Mouse (Mus musculus): ENCODE results near the gene Slc36a2. TPM values are rescaled to one million over a fixed set of nuclear protein-coding genes. Genes with fewer than 3 reads are reported as not detected.

Slc36a2 gene
- polyA plus RNA-seq (2015; fragmentation: Nextera tagmentation; extraction: Ambion mirVana), result 6.3 and 7.1 TPM in 2 replicates

- Histone ChIP-seq H3K4me2 (ENCODE audit: low read depth, low read length) (peak within 1 kb of the TSS; percentile 0; the same call in 1 of the 2 replicates), H3K4me3 (ENCODE audit: low read length) (no peak within 1 kb of the TSS), H3K9me3 (replicated peaks; ENCODE audit: control insufficient read depth, low read length) (no peaks in the 10 kb centered on the region), H3K27me3 (ENCODE audit: control insufficient read depth, insufficient read depth, low read length) (no peaks in the 10 kb centered on the region), H3K4me1 (ENCODE audit: control insufficient read depth, insufficient read depth, low read length) (peaks cover 10% of the 10 kb centered on the region; the same call in 1 of the 2 replicates), H3K36me3 (ENCODE audit: control insufficient read depth, insufficient read depth) (no peaks in the 10 kb centered on the region), H3K27ac (ENCODE audit: low read length) (no peak within 1 kb of the TSS), H3K9ac (ENCODE audit: low read length) (no peak within 1 kb of the TSS)
- WGBS, result 31% methylated on average over 10 of the region's 10 CpGs
- ATAC-seq (replicated peaks; ENCODE audit: extremely low read depth, insufficient read depth, low FRiP score), result 0 out of 2 replicates have a peak, but pooled peaks have one; percentile 28
Observed at GRCm38 (mm10) chr11:55184733-55185291, at the start of gene Slc36a2. Gene Slc36a2 (minus strand): TSS chr11:55185077.

GRCm38 (mm10) chr11:55234288-55234687, 49.4 kb upstream of the Slc36a2 start:
- H3K36me3 ChIP-seq (ENCODE audit: control insufficient read depth, insufficient read depth), result peaks cover 6% of the 10 kb centered on the region; the same call in 1 of the 2 replicates
- no peak overlapping the region for H3K9ac ChIP-seq (ENCODE audit: low read length)
- no peaks in the 10 kb centered on the region for H3K9me3 ChIP-seq (replicated peaks; ENCODE audit: control insufficient read depth, low read length)
- no peaks in the 10 kb centered on the region for H3K27me3 ChIP-seq (ENCODE audit: control insufficient read depth, insufficient read depth, low read length)
- 81% methylated on average over 7 of the region's 7 CpGs for WGBS
- no peak overlapping the region for H3K4me2 ChIP-seq (ENCODE audit: low read depth, low read length)
- ATAC-seq (replicated peaks; ENCODE audit: extremely low read depth, insufficient read depth, low FRiP score), result no peak
- no peaks in the 10 kb centered on the region for H3K4me1 ChIP-seq (ENCODE audit: control insufficient read depth, insufficient read depth, low read length)
- no peak overlapping the region for H3K4me3 ChIP-seq (ENCODE audit: low read length)
- H3K27ac ChIP-seq (ENCODE audit: low read length), result no peak overlapping the region

DNA sequence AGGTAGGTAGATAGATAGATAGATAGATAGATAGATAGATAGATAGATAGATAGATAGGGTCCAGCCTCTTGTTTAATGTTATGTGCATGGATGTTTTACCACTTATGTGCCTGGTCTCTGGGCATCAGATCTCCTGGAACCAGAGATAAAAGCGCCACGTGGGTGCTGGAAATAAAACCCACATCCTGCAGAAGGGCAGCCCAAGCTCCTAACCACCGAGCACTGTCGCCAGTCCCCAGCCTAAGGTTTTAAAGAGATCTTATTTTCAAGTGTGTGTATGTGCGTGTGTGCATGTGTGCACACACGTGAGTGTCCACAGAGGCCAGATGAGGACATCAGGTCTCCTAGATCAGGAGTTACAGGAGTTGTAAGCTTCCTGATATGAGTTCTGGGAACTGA, 46.2 kb upstream of the Slc36a2 start:
- H3K27ac ChIP-seq (ENCODE audit: low read length), result no peak overlapping the region
- H3K4me1 ChIP-seq (ENCODE audit: control insufficient read depth, insufficient read depth, low read length), result no peaks in the 10 kb centered on the region
- H3K36me3 ChIP-seq (ENCODE audit: control insufficient read depth, insufficient read depth), result peaks cover 8% of the 10 kb centered on the region
- H3K27me3 ChIP-seq (ENCODE audit: control insufficient read depth, insufficient read depth, low read length), result no peaks in the 10 kb centered on the region
- no peak overlapping the region for H3K9ac ChIP-seq (ENCODE audit: low read length)
- H3K9me3 ChIP-seq (replicated peaks; ENCODE audit: control insufficient read depth, low read length), result no peaks in the 10 kb centered on the region
- no peak for ATAC-seq (replicated peaks; ENCODE audit: extremely low read depth, insufficient read depth, low FRiP score)
- no peak overlapping the region for H3K4me3 ChIP-seq (ENCODE audit: low read length)
- H3K4me2 ChIP-seq (ENCODE audit: low read depth, low read length), result no peak overlapping the region
- 88% methylated on average over 6 of the region's 6 CpGs for WGBS

GRCm38 (mm10) chr11:55221306-55221705, 36.4 kb upstream of the Slc36a2 start:
- Histone ChIP-seq H3K36me3 (ENCODE audit: control insufficient read depth, insufficient read depth) (no peaks in the 10 kb centered on the region; the same call in 1 of the 2 replicates), H3K9me3 (replicated peaks; ENCODE audit: control insufficient read depth, low read length) (no peaks in the 10 kb centered on the region), H3K27me3 (ENCODE audit: control insufficient read depth, insufficient read depth, low read length) (no peaks in the 10 kb centered on the region), H3K4me2 (ENCODE audit: low read depth, low read length) (no peak overlapping the region), H3K4me1 (ENCODE audit: control insufficient read depth, insufficient read depth, low read length) (no peaks in the 10 kb centered on the region), H3K27ac (ENCODE audit: low read length) (no peak overlapping the region), H3K4me3 (ENCODE audit: low read length) (no peak overlapping the region), H3K9ac (ENCODE audit: low read length) (no peak overlapping the region)
- ATAC-seq (replicated peaks; ENCODE audit: extremely low read depth, insufficient read depth, low FRiP score), result no peak
- WGBS, result 84% methylated on average over 7 of the region's 7 CpGs

- 84% methylated on average over 3 of the region's 3 CpGs for WGBS
- Histone ChIP-seq H3K4me3 (ENCODE audit: low read length) (no peak overlapping the region), H3K4me2 (ENCODE audit: low read depth, low read length) (no peak overlapping the region), H3K9me3 (replicated peaks; ENCODE audit: control insufficient read depth, low read length) (no peaks in the 10 kb centered on the region), H3K27me3 (ENCODE audit: control insufficient read depth, insufficient read depth, low read length) (no peaks in the 10 kb centered on the region), H3K9ac (ENCODE audit: low read length) (no peak overlapping the region), H3K27ac (ENCODE audit: low read length) (no peak overlapping the region), H3K4me1 (ENCODE audit: control insufficient read depth, insufficient read depth, low read length) (no peaks in the 10 kb centered on the region), H3K36me3 (ENCODE audit: control insufficient read depth, insufficient read depth) (no peaks in the 10 kb centered on the region)
- ATAC-seq (replicated peaks; ENCODE audit: extremely low read depth, insufficient read depth, low FRiP score), result no peak
Observed at GRCm38 (mm10) chr11:55218473-55218872, 33.6 kb upstream of the Slc36a2 start.

DNA sequence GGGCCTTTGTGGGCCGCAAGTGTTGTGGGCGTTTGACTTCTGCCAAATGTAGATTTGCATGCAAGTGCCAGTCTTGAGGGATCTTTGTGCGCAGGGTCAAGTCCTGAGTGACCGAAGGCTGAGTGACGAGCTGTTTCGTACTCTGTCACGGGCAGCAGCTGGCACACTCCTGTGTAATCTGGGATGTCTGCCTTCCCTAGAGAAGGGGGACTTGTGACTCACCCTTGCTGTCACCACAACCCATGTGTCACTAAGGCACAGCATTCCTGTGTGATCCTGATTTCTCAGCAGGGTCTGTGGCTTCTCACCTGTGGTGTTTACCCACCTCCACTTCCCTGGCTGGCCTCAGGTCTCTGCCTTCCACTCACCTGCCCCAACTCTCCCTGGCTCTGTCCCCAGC, 33.0 kb upstream of the Slc36a2 start:
- Histone ChIP-seq H3K36me3 (ENCODE audit: control insufficient read depth, insufficient read depth) (no peaks in the 10 kb centered on the region), H3K4me1 (ENCODE audit: control insufficient read depth, insufficient read depth, low read length) (no peaks in the 10 kb centered on the region), H3K27me3 (ENCODE audit: control insufficient read depth, insufficient read depth, low read length) (no peaks in the 10 kb centered on the region), H3K9me3 (replicated peaks; ENCODE audit: control insufficient read depth, low read length) (peaks cover 2% of the 10 kb centered on the region; the same call in 1 of the 2 replicates), H3K4me3 (ENCODE audit: low read length) (no peak overlapping the region), H3K4me2 (ENCODE audit: low read depth, low read length) (no peak overlapping the region), H3K9ac (ENCODE audit: low read length) (no peak overlapping the region), H3K27ac (ENCODE audit: low read length) (no peak overlapping the region)
- whole genome bisulfite sequencing, result 61% methylated on average over 7 of the region's 7 CpGs
- no peak for ATAC-seq (replicated peaks; ENCODE audit: extremely low read depth, insufficient read depth, low FRiP score)

DNA sequence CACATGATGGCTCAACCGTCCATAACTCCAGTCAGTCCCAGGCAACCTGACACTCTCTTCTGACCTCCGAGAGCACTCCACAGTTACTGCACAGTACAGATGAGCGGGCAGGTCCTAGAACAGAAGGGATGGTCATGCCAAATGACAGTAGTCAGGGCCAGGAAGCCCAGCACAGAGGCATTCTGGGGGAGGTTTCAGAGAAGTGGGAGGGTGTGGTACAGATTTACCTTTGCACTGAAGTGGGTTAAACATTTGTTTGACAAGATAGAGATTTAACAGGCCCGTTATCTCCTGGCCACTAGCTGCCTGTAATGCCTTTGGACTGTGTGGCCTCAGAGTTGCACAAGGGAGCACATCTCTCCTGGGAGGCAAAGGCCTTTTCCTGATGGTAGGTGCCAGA, 32.5 kb upstream of the Slc36a2 start:
- H3K27ac ChIP-seq (ENCODE audit: low read length), result no peak overlapping the region
- H3K4me2 ChIP-seq (ENCODE audit: low read depth, low read length), result no peak overlapping the region
- no peaks in the 10 kb centered on the region for H3K36me3 ChIP-seq (ENCODE audit: control insufficient read depth, insufficient read depth)
- H3K4me1 ChIP-seq (ENCODE audit: control insufficient read depth, insufficient read depth, low read length), result no peaks in the 10 kb centered on the region
- 69% methylated on average over 4 of the region's 4 CpGs for WGBS
- no peak overlapping the region for H3K9ac ChIP-seq (ENCODE audit: low read length)
- H3K4me3 ChIP-seq (ENCODE audit: low read length), result no peak overlapping the region
- no peaks in the 10 kb centered on the region for H3K27me3 ChIP-seq (ENCODE audit: control insufficient read depth, insufficient read depth, low read length)
- ATAC-seq (replicated peaks; ENCODE audit: extremely low read depth, insufficient read depth, low FRiP score), result no peak
- peaks cover 4% of the 10 kb centered on the region; the same call in 1 of the 2 replicates for H3K9me3 ChIP-seq (replicated peaks; ENCODE audit: control insufficient read depth, low read length)

DNA sequence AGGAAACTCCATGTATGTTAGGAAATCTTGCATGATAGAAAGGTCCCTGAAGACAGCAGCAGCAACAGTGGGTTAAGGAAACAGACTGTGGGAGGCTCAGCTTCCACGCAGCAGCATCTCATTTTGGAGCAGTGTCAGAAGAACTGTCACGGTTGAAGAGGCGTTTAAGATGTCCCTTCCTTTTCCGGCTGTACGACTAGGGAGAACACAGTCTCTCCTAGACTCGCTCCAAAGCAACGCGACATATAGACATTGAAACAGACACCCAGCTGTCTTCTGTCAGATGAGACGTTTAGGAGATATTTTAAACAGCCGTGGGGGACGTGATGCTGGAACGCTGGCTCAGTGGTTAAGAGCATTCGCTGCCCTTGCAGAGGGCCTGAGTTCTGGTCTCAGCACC, 32.0 kb upstream of the Slc36a2 start:
- peaks cover 4% of the 10 kb centered on the region; the same call in 1 of the 2 replicates for H3K9me3 ChIP-seq (replicated peaks; ENCODE audit: control insufficient read depth, low read length)
- no peak overlapping the region for H3K9ac ChIP-seq (ENCODE audit: low read length)
- no peaks in the 10 kb centered on the region for H3K4me1 ChIP-seq (ENCODE audit: control insufficient read depth, insufficient read depth, low read length)
- no peaks in the 10 kb centered on the region for H3K27me3 ChIP-seq (ENCODE audit: control insufficient read depth, insufficient read depth, low read length)
- no peak overlapping the region for H3K4me2 ChIP-seq (ENCODE audit: low read depth, low read length)
- no peak overlapping the region for H3K27ac ChIP-seq (ENCODE audit: low read length)
- ATAC-seq (replicated peaks; ENCODE audit: extremely low read depth, insufficient read depth, low FRiP score), result no peak
- no peak overlapping the region for H3K4me3 ChIP-seq (ENCODE audit: low read length)
- 60% methylated on average over 13 of the region's 13 CpGs for WGBS
- no peaks in the 10 kb centered on the region for H3K36me3 ChIP-seq (ENCODE audit: control insufficient read depth, insufficient read depth)

DNA sequence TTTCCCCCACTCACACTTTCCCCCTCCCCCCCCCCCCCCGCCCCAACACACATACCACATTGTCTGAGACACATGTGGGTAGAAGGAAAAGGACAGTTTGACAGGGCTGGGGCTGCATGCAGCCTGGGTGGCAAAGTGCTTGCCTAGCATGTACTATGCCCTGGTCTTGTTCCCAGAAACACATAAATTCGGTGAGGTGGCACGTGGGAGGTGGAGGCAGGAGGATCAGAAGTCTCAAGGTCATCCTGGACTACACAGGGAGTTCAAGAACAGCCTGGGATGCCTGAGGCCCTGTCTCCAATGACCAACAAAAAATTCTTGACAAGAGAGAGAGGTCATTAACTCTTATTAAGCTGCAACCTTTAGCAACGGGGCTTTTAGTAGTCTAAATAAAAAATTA, 31.2 kb upstream of the Slc36a2 start:
- no peaks in the 10 kb centered on the region for H3K36me3 ChIP-seq (ENCODE audit: control insufficient read depth, insufficient read depth)
- H3K27ac ChIP-seq (ENCODE audit: low read length), result no peak overlapping the region
- no peak for ATAC-seq (replicated peaks; ENCODE audit: extremely low read depth, insufficient read depth, low FRiP score)
- H3K9ac ChIP-seq (ENCODE audit: low read length), result no peak overlapping the region
- no peaks in the 10 kb centered on the region for H3K4me1 ChIP-seq (ENCODE audit: control insufficient read depth, insufficient read depth, low read length)
- H3K9me3 ChIP-seq (replicated peaks; ENCODE audit: control insufficient read depth, low read length), result peaks cover 4% of the 10 kb centered on the region; the same call in 1 of the 2 replicates
- 70% methylated on average over 3 of the region's 4 CpGs for WGBS
- H3K4me2 ChIP-seq (ENCODE audit: low read depth, low read length), result no peak overlapping the region
- H3K4me3 ChIP-seq (ENCODE audit: low read length), result no peak overlapping the region
- no peaks in the 10 kb centered on the region for H3K27me3 ChIP-seq (ENCODE audit: control insufficient read depth, insufficient read depth, low read length)

Data from heart, embryonic 16.5 days (tissue).